Mouse (Mus musculus) gastrocnemius, adult 2 months (tissue): ENCODE data around the gene Tvp23b. TPM values are rescaled to one million over a fixed set of nuclear protein-coding genes. Genes with fewer than 3 reads are reported as not detected.

Experiments
- DNase-seq: peaks from one replicate; pipeline ENCODE4 v3.0.0; 2022
- H3K27ac ChIP-seq: fragments of 200-600 bp; 2 replicates; pipeline ENCODE4 v1.8.1; 2022; ENCODE audit warnings: mild to moderate bottlenecking
- H3K4me3 ChIP-seq: fragments of 200-600 bp; 2 replicates; pipeline ENCODE4 v1.8.1; 2022; ENCODE audit warnings: mild to moderate bottlenecking, moderate library complexity
- CTCF ChIP-seq: fragments of 200-600 bp; IDR thresholded peaks from 2 replicates; pipeline ENCODE4 v1.8.1; 2022; ENCODE audit warnings: antibody characterized with exemption, mild to moderate bottlenecking, moderate library complexity
- intact Hi-C: fragments of 180-260 bp; cut with DNase I; formaldehyde crosslinking; loops from one replicate; pipeline ENCODE4 v1.15.1; 2025
- total RNA-seq, 2 experiments: library from RNA; stranded (reverse); gene quantifications; 2 replicates each; pipeline ENCODE4 v1.2.3; 2021

The Tvp23b gene
- total RNA-seq, 2 experiments from 2014 or later: 4.5 to 7.6 TPM

- no peak overlapping the region for H3K4me3 ChIP-seq
- no peak for DNase-seq
- intact Hi-C loops: no loop called here
- peak; percentile 19; the same call in 1 of the 2 replicates for TF ChIP-seq CTCF
- no peak overlapping the region for H3K27ac ChIP-seq
Measured at GRCm38 (mm10) chr11:62909720-62910306, 30.6 kb downstream of the Tvp23b start.

- Histone ChIP-seq H3K27ac (peak overlapping the region; percentile 66), H3K4me3 (no peak overlapping the region)
- no peak for TF ChIP-seq CTCF
- DNase-seq: no peak
- intact Hi-C loops: no loop called here
Measured at GRCm38 (mm10) chr11:62911362-62911761, 32.1 kb downstream of the Tvp23b start.

GRCm38 (mm10) chr11:62913141-62913540, 33.9 kb downstream of the Tvp23b start:
- no peak overlapping the region for H3K27ac ChIP-seq
- intact Hi-C loops: no loop called here
- no peak overlapping the region for H3K4me3 ChIP-seq
- no peak for DNase-seq
- no peak for TF ChIP-seq CTCF

- intact Hi-C loops: no loop called here
- peak; percentile 47 for DNase-seq
- TF ChIP-seq CTCF: peak; percentile 66
- H3K4me3 ChIP-seq: no peak overlapping the region
- H3K27ac ChIP-seq: no peak overlapping the region
Measured at GRCm38 (mm10) chr11:62914532-62914931, 35.3 kb downstream of the Tvp23b start.

GRCm38 (mm10) chr11:62915486-62915885, 36.2 kb downstream of the Tvp23b start:
- H3K4me3 ChIP-seq: no peak overlapping the region
- intact Hi-C loops: no loop called here
- DNase-seq: no peak

GRCm38 (mm10) chr11:62916765-62917164, 37.5 kb downstream of the Tvp23b start:
- TF ChIP-seq CTCF: no peak
- H3K27ac ChIP-seq: no peak overlapping the region
- intact Hi-C loops: no loop called here
- DNase-seq: no peak
- H3K4me3 ChIP-seq: no peak overlapping the region

More at GRCm38 (mm10) chr11:62915486-62915885, 36.2 kb downstream of the Tvp23b start:
- H3K27ac ChIP-seq: no peak overlapping the region
- TF ChIP-seq CTCF: no peak

- Histone ChIP-seq H3K27ac (peak overlapping the region; percentile 75), H3K4me3 (no peak overlapping the region; the same call in 1 of the 2 replicates)
- intact Hi-C loops: loop anchor here (2.0 to 5.0 kb wide), 3 partner anchors 47 to 245 kb away; no protein-coding TSS in a partner anchor
- no peak for TF ChIP-seq CTCF
- no peak for DNase-seq
Measured at GRCm38 (mm10) chr11:62919946-62920742, 40.9 kb downstream of the Tvp23b start.

GRCm38 (mm10) chr11:62920743-62921050, 41.4 kb downstream of the Tvp23b start:
- Histone ChIP-seq H3K27ac (peak overlapping the region; percentile 83), H3K4me3 (peak overlapping the region; percentile 66)
- no peak for DNase-seq
- intact Hi-C loops: loop anchor here (1.0 to 5.0 kb wide), 4 partner anchors 47 to 244 kb away; no protein-coding TSS in a partner anchor
- TF ChIP-seq CTCF: no peak

- Histone ChIP-seq H3K27ac (peak overlapping the region; percentile 83), H3K4me3 (peak overlapping the region; percentile 66)
- intact Hi-C loops: loop anchor here (1.0 to 5.0 kb wide), 4 partner anchors 46 to 243 kb away; no protein-coding TSS in a partner anchor
- TF ChIP-seq CTCF: peak; percentile 97
- peak; percentile 94 for DNase-seq
Measured at GRCm38 (mm10) chr11:62921052-62921977, 42.1 kb downstream of the Tvp23b start.

- H3K27ac ChIP-seq: peak overlapping the region; percentile 76
- TF ChIP-seq CTCF: no peak
- peak; percentile 61 for DNase-seq
- H3K4me3 ChIP-seq: no peak overlapping the region
- intact Hi-C loops: loop anchor here (5.0 kb wide), 2 partner anchors 43 to 73 kb away; no protein-coding TSS in a partner anchor
Measured at GRCm38 (mm10) chr11:62924091-62924761, 45.0 kb downstream of the Tvp23b start.

GRCm38 (mm10) chr11:62929799-62930198, 50.5 kb downstream of the Tvp23b start:
- intact Hi-C loops: no loop called here
- DNase-seq: no peak
- TF ChIP-seq CTCF: no peak
- Histone ChIP-seq H3K4me3 (no peak overlapping the region), H3K27ac (no peak overlapping the region)

- DNase-seq: no peak
- peak overlapping the region; percentile 38; the same call in 1 of the 2 replicates for H3K27ac ChIP-seq
- intact Hi-C loops: no loop called here
- no peak overlapping the region for H3K4me3 ChIP-seq
- no peak for TF ChIP-seq CTCF
Measured at GRCm38 (mm10) chr11:62930574-62930973, 51.3 kb downstream of the Tvp23b start.
